Mouse (Mus musculus): ENCODE measurements around the gene Igsf21.

Gene Igsf21

DNA sequence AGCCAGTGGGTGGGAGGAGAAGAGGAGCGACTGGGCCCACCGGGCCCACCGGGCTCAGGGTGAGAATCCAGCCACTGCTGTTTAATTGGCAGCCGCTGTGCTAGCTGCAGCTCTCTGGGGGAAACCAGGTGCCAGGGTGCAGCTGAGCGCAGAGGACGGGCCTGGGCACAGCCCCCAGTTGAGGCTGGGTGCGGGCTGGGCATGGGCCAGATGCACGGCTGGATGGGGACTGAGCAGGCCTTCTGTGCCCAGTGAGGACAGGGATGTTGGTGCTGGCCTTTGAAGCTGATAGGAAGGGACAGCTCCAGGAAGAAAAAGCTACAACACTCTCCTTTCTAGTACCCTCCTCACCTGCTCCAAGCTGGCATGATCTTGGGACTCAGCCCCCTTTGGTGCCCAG lies 30.5 kb downstream of the Igsf21 start:
- CTCF ChIA-PET: interaction anchor here in 2 of 4 experiments (0.6 to 2.4 kb wide), 3 partner anchors 56 to 189 kb away, joined by 3 to 5 read pairs (median 3); no protein-coding TSS in a partner anchor
- POLR2A ChIA-PET: interaction anchor here in 1 of 4 experiments (0.6 to 0.9 kb wide), 2 partner anchors 23 to 533 kb away, joined by 3 read pairs; no protein-coding TSS in a partner anchor

DNA sequence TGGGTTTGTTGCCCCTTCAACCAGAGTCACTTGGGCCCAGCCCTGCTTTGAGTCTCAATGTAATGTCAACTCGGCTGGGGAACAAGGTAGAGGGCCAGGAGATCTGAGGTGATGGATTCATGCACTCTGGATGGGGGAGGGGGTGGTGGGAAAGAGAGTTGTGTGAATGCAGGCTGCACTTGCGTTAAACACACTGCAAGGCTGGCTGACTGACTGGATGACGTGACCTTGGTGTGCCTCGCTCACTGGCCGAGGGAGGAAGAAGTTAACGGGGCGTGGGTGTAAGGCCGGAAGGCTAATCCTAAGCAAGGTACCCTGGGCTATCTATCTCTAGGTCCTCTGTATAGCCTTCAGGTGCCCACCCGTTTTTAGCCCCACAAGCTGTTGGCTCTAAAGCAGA lies 31.4 kb downstream of the Igsf21 start:
- POLR2A ChIA-PET: interaction anchor here in 2 of 4 experiments (0.9 to 1.0 kb wide), 2 partner anchors 22 to 28 kb away, joined by 3 read pairs; no protein-coding TSS in a partner anchor

GRCm38 (mm10) chr4:140214406-140214805 lies 32.2 kb downstream of the Igsf21 start:
- ChIA-PET CTCF (interaction anchor here in 1 of 4 experiments (1.2 to 1.4 kb wide), 2 partner anchors 61 to 191 kb away, joined by 3 read pairs; no protein-coding TSS in a partner anchor), POLR2A (interaction anchor here in 1 of 4 experiments (1.0 to 1.3 kb wide), 2 partner anchors 24 to 29 kb away, joined by 3 read pairs; no protein-coding TSS in a partner anchor)

More for the DNA sequence above, 31.4 kb downstream of the Igsf21 start:
- CTCF ChIA-PET: interaction anchor here in 1 of 4 experiments (1.2 to 2.4 kb wide), 3 partner anchors 55 to 190 kb away, joined by 3 to 5 read pairs (median 3); no protein-coding TSS in a partner anchor

DNA sequence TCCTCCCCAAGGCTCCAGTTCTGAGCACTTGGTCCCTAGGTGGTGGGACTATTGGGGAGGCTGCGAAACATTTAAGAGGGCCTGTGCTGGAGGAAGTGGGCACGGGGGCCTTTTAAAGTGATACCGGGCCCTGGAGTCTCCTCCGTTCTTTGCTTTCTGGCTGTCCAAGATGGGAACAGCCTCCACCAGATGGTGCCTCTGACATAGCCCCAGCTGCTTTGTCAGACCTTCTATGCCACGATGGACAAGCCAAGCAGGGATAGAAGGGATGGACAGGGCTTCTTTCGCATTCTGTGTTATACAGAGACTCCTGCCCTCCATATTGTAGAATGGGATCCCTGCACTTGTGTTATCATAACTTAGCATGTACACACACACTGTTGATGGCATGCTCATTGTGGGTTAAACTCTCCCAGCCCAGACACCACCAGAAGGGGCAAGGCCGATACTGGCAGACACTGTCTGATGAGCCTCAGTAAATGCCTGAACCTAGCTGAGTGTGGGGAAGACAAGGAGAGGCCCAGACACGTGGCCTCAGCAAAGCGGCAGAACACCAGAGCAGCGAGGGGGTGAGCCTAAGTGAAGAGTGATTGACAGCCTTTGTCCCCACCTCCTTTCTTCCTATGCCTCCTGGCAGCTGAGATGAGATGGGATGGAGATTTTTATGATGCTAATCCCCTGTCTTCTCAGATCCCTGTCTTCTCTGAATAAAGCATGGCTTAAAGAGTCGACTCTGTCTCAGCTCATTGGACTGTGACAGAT lies 36.3 kb downstream of the Igsf21 start:
- CTCF ChIA-PET: no interaction called here
- POLR2A ChIA-PET: no interaction called here

GRCm38 (mm10) chr4:140205811-140206231 lies 40.8 kb downstream of the Igsf21 start:
- CTCF ChIA-PET: interaction anchor here (0.5 to 1.3 kb wide), 11 partner anchors 9 to 297 kb away, joined by 3 to 13 read pairs (median 3); no protein-coding TSS in a partner anchor

GRCm38 (mm10) chr4:140204775-140205174 lies 41.8 kb downstream of the Igsf21 start:
- POLR2A ChIA-PET: no interaction called here
- CTCF ChIA-PET: interaction anchor here in 2 of 4 experiments (1.0 to 1.3 kb wide), 2 partner anchors 8 to 44 kb away, joined by 3 to 6 read pairs; no protein-coding TSS in a partner anchor

More at GRCm38 (mm10) chr4:140205811-140206231, 40.8 kb downstream of the Igsf21 start:
- POLR2A ChIA-PET: interaction anchor here in 3 of 4 experiments (0.7 to 1.4 kb wide), 5 partner anchors 8 to 241 kb away, joined by 3 to 4 read pairs (median 3); no protein-coding TSS in a partner anchor

DNA sequence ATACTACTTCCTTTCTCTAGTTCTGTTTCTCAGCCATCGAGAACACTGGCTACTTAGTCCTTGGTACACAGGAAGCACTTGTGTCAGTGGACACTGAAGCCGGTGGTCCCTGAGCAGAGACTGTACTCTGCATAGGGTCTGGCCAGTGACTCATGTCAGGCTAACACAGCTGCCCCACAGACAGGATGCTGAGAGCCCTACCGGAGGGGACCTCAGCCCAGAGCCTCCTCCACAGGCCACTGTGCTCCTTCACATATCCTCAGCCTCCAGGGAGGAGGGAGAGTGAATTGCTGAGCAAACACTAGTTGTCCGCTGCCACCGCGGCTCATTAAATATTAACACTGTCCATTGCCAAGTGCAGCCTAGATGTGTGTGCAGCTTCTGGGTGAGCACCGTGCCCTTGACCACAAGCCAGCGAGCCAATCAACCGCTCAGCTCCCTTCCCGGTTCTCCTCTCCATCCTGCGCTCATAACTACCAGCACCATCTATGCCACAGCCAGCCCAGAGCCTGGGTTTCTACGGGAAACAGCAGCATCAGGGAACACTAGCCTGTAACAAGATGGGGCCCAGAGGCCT lies 42.8 kb downstream of the Igsf21 start:
- ChIA-PET CTCF (interaction anchor here in 1 of 4 experiments (0.6 kb wide), 1 partner anchor 171 kb away, joined by 3 read pairs; no protein-coding TSS in a partner anchor), POLR2A (no interaction called here)

GRCm38 (mm10) chr4:140202196-140202595 lies 44.4 kb downstream of the Igsf21 start:
- ChIA-PET POLR2A (interaction anchor here in 1 of 4 experiments (1.3 kb wide), 1 partner anchor 17 kb away, joined by 5 read pairs; no protein-coding TSS in a partner anchor), CTCF (interaction anchor here in 1 of 4 experiments (0.6 kb wide), 1 partner anchor 117 kb away, joined by 3 read pairs; no protein-coding TSS in a partner anchor)

- CTCF ChIA-PET: interaction anchor here in 2 of 4 experiments (0.6 kb wide), 2 partner anchors 28 to 152 kb away, joined by 3 to 4 read pairs; no protein-coding TSS in a partner anchor
- POLR2A ChIA-PET: no interaction called here
Observed at GRCm38 (mm10) chr4:140200296-140200695, 46.3 kb downstream of the Igsf21 start.

DNA sequence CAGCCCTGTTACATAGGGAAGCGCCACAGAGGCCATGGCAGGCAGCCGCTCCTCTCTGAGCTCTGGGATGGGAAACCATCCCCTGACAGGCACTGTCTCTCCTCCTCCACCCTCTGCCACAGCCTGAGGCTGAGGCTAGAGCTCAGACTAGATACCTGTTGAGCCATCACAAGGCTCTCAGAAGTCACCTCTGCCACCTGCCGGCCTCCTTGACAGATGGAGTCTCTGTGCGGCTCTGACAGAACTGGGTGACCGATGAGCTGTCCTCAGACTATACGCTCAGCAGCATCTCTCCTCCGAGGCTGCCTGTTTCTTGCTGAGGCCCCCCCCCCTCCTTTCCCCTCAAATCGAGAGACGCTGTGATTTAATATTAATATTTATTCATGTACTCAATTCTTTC lies 49.9 kb downstream of the Igsf21 start:
- POLR2A ChIA-PET: interaction anchor here in 3 of 4 experiments (0.8 to 3.2 kb wide), 7 partner anchors 9 to 159 kb away, joined by 3 to 8 read pairs (median 4); no protein-coding TSS in a partner anchor
- CTCF ChIA-PET: interaction anchor here (0.6 to 2.5 kb wide), 17 partner anchors 9 to 1778 kb away, joined by 3 to 12 read pairs (median 3); no protein-coding TSS in a partner anchor

DNA sequence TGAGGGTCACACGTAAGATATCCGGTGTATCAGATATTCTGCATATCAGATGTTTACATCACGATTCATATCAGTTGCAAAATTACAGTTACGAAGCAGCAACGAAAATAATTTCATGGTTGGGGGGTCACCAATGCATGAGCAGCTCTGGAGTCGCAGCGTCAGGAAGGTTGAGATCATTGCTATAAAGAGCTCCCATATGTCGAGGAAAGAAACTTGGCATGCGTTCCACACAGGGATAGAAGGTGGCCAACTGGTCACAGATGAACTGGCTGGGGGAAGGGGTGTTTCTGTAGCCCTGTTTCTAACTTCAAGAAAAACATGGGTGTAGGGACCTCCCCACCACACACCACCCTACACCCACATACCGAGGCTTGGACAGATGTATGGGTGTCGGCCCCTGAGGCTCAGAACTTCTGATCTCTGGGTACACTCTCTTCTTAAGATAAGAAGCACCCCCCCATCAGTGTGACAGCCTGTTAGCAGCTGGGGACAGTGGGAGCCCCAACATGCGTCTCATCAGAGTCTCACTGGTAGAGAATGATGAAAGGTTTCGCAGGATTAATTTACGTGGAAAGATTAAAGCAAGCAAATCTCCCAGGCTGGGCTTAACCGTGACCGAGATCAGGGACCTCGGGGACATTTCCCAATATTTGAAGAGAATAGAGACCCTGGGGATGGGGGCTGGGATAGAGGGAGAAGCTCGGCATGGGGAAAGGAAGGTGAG lies 54.1 kb downstream of the Igsf21 start:
- CTCF ChIA-PET: interaction anchor here in 1 of 4 experiments (1.0 kb wide), 1 partner anchor 33 kb away, joined by 3 read pairs; no protein-coding TSS in a partner anchor
- POLR2A ChIA-PET: no interaction called here

- ChIA-PET POLR2A (interaction anchor here in 2 of 4 experiments (0.5 to 1.5 kb wide), 2 partner anchors 16 to 160 kb away, joined by 3 to 4 read pairs; no protein-coding TSS in a partner anchor), CTCF (interaction anchor here in 3 of 4 experiments (0.6 to 1.1 kb wide), 5 partner anchors 37 to 578 kb away, joined by 3 to 5 read pairs (median 3); no protein-coding TSS in a partner anchor)
Observed at GRCm38 (mm10) chr4:140189601-140190000, 57.0 kb downstream of the Igsf21 start.

GRCm38 (mm10) chr4:140188626-140189025 lies 58.0 kb downstream of the Igsf21 start:
- ChIA-PET POLR2A (interaction anchor here in 2 of 4 experiments (0.5 to 1.5 kb wide), 3 partner anchors 17 to 347 kb away, joined by 3 to 8 read pairs (median 3); no protein-coding TSS in a partner anchor), CTCF (interaction anchor here in 3 of 4 experiments (1.0 to 1.1 kb wide), 3 partner anchors 10 to 36 kb away, joined by 3 to 4 read pairs (median 4); no protein-coding TSS in a partner anchor)

GRCm38 (mm10) chr4:140187404-140188145 lies 59.0 kb downstream of the Igsf21 start:
- ChIA-PET CTCF (interaction anchor here in 3 of 4 experiments (0.6 to 1.3 kb wide), 4 partner anchors 10 to 34 kb away, joined by 3 to 10 read pairs (median 4); no protein-coding TSS in a partner anchor), POLR2A (interaction anchor here in 2 of 4 experiments (1.0 to 1.3 kb wide), 3 partner anchors 9 to 12 kb away, joined by 3 read pairs; no protein-coding TSS in a partner anchor)

DNA sequence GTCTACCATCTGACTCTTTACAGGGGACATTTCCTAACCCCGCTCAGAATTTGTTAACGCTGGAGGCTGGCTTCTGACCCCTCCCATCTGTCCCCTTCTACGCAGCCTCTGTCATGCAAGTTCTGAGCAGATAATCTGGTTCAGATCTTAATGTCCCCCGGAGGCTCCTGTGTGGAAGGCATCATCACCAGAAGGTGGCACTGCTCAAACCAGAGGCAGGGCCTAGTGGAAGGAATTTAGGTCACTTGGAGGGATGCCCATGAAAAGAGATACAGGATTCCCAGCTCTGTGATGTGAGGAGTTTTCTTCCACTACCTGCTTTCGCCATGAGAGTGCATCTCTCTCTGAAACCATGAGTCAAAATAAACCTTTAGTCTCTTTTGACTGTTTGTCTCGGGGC lies 67.0 kb downstream of the Igsf21 start:
- ChIA-PET POLR2A (no interaction called here), CTCF (interaction anchor here in 2 of 4 experiments (1.4 to 2.1 kb wide), 2 partner anchors 20 to 312 kb away, joined by 3 to 5 read pairs; no protein-coding TSS in a partner anchor)

DNA sequence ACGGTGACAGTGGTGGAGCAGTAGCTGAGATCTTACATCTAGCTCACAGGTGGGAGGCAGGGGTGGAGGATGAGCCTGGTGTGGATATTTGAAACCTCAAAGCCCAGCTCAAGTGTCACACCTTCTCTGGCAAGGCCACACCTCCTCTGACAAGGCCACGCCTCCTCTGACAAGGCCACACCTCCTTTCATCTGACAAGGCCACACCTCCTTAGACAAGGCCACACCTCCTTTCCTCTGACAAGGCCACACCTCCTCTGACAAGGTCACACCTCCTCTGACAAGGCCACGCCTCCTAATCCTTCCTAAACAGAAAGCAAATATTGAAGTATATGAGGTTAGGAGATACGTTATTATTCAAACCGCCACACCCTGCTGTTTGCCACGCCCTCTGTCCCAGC lies 69.5 kb downstream of the Igsf21 start:
- ChIA-PET CTCF (interaction anchor here in 3 of 4 experiments (0.6 to 1.0 kb wide), 5 partner anchors 17 to 158 kb away, joined by 3 to 7 read pairs (median 3); no protein-coding TSS in a partner anchor), POLR2A (interaction anchor here in 3 of 4 experiments (0.6 to 0.9 kb wide), 4 partner anchors 9 to 82 kb away, joined by 3 to 4 read pairs (median 3); no protein-coding TSS in a partner anchor)
